Mouse (Mus musculus) stomach, postnatal 0 days (tissue): ENCODE data around the gene Bbs1. TPM values are rescaled to one million over a fixed set of nuclear protein-coding genes. Genes with fewer than 3 reads are reported as not detected.
"Not testable (repeated sequence)": the region's sequence is repeated elsewhere in the genome, so short reads cannot be mapped to it uniquely, and the experiment has no call there.

Source experiments
- ATAC-seq: fragments of 200-750 bp; cut with Nextera tagmentation; 2 replicates; pipeline ENCODE4 v1.8.0; 2017; ENCODE audit not compliant: low FRiP score, low TSS enrichment
- DNase-seq: peaks from one replicate; pipeline ENCODE4 v3.0.0-alpha.2; 2016; ENCODE audit warnings: low spot score
- H3K27ac ChIP-seq: fragments of 300-500 bp; sonication (generic); replicated peaks from 2 replicates; pipeline ENCODE4 v1.5.1; 2014; ENCODE audit warnings: mild to moderate bottlenecking, control low read depth
- H3K27me3 ChIP-seq: fragments of 300-500 bp; sonication (generic); 2 replicates; pipeline ENCODE4 v1.6.1; 2014; ENCODE audit warnings: low read length; ENCODE audit not compliant: control insufficient read depth, insufficient read depth
- H3K36me3 ChIP-seq: fragments of 300-500 bp; sonication (generic); 2 replicates; pipeline ENCODE4 v1.6.1; 2014; ENCODE audit warnings: low read length, mixed read lengths; ENCODE audit not compliant: control insufficient read depth, insufficient read depth
- H3K4me1 ChIP-seq: fragments of 300-500 bp; sonication (generic); replicated peaks from 2 replicates; pipeline ENCODE4 v1.6.1; 2014; ENCODE audit warnings: antibody characterized with exemption; ENCODE audit not compliant: control insufficient read depth, insufficient read depth
- H3K4me2 ChIP-seq: fragments of 300-500 bp; sonication (generic); replicated peaks from 2 replicates; pipeline ENCODE4 v1.6.1; 2014; ENCODE audit warnings: low read depth, mild to moderate bottlenecking, control low read depth, moderate library complexity
- H3K4me3 ChIP-seq: fragments of 300-500 bp; sonication (generic); 2 replicates; pipeline ENCODE4 v1.5.1; 2014; ENCODE audit warnings: low read depth, low read length, control low read depth
- H3K9ac ChIP-seq: fragments of 300-500 bp; sonication (generic); 2 replicates; pipeline ENCODE4 v1.6.1; 2014; ENCODE audit warnings: mild to moderate bottlenecking, low read length, control low read depth, mixed read lengths
- H3K9me3 ChIP-seq: fragments of 300-500 bp; sonication (generic); 2 replicates; pipeline ENCODE4 v1.6.1; 2016; ENCODE audit warnings: low read length; ENCODE audit not compliant: control insufficient read depth
- CTCF ChIP-seq: IDR thresholded peaks from 2 replicates; pipeline ENCODE4 v1.5.1; 2016; ENCODE audit warnings: antibody characterized with exemption, low read depth, mild to moderate bottlenecking, moderate library complexity
- EP300 ChIP-seq: optimal IDR thresholded peaks from 2 replicates; pipeline ENCODE3; 2016; ENCODE audit warnings: antibody characterized with exemption
- WGBS: fragments of 180-500 bp; shearing (Covaris S2); extraction: QIAGEN DNeasy Blood & Tissue Kit; methylation state at CpG from one replicate; pipeline ENCODE4 v1.1.7; 2014; 5-methylcytosine and 5-hydroxymethylcytosine counted together
- polyA plus RNA-seq: library from polyadenylated mRNA; unstranded; fragments of >200 nt; fragmentation: Nextera tagmentation; extraction: Ambion mirVana; gene quantifications from 2 replicates; pipeline ENCODE4 v1.2.1, GENCODE M21; 2015

Gene Bbs1
- polyA plus RNA-seq, 1 experiment from 2014 or later = 0.95 TPM

DNA sequence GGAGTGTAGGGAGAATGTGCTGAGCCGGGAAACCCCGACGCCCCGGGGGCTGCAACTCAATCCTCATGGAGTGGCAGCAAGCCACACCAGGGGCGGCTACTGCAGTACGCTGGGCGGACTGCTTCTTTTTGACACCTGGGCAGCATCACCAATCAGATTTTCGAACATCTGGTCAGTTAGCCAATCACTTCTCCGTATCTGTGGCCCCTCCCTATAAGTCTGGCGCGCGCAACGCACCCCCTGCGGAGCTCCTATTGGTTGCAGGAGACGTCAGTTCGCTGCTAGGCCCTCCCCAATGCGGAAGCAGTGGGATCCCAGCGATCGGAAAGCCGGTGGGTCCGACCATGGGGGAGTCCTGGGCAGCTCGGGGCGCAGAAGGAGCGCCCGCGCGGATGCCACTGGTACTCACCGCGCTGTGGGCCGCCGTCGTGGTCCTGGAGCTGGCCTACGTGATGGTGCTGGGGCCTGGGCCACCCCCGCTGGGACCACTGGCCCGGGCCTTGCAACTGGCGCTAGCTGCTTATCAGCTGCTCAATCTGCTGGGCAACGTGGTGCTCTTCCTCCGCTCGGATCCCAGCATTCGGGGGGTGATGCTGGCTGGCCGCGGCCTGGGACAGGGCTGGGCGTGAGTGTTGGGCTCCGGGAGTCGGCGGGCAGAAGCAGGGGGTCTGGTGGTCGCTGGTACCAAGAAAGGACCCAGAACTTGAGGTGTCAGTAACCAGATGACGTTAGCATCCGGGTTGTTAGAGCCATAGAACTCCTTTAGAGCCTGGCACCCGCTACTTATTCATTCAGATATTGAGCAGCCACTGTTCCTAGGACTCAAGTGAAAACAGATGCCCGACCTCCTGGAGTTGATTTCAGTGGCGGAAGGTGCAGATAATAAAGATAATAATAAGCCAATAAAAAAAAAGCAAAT lies 27.8 kb downstream of the Bbs1 start, which contains the start of gene Zdhhc24:
Zdhhc24 (plus strand) TSS at position 264 of the 919 bp plus-strand sequence.
- peak; percentile 99 for ATAC-seq
- Histone ChIP-seq H3K9me3 (no peaks in the 10 kb centered on the region), H3K27me3 (no peaks in the 10 kb centered on the region), H3K9ac (peak within 1 kb of the TSS; percentile 91), H3K4me1 (no peaks in the 10 kb centered on the region), H3K36me3 (no peaks in the 10 kb centered on the region), H3K4me2 (peak within 1 kb of the TSS; percentile 91), H3K27ac (peak within 1 kb of the TSS; percentile 81), H3K4me3 (peak within 1 kb of the TSS; percentile 89)
- DNase-seq = peak; percentile 95
- TF ChIP-seq CTCF = no peak
- TF ChIP-seq EP300 = peak; percentile 83
- WGBS = 1% methylated on average over 52 of the region's 52 CpGs

DNA sequence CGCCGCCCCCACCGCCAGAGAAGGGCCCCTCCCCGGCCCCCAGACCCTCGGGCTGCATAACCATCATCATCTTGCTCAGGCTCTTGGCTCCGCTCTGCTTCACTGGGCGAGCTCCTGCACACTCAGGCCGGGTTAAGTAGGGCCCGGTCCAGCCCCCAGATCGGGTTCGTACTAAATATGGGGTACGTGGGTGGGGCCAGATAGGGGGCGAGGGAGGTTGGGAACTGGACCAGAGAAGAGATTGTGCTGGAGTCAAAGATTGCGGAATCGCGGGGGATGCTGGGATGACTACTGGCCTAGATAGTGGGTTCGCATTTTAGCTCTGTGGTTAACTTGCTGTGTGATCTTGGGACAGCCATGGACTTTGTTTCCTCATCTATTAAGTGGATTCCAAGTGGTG lies 28.6 kb downstream of the Bbs1 start, which contains the start of gene Actn3:
Actn3 (minus strand) TSS at position 125 of the 400 bp plus-strand sequence.
- H3K4me1 ChIP-seq = no peaks in the 10 kb centered on the region
- ATAC-seq (peak; percentile 8; the same call in 1 of the 2 replicates), DNase-seq (peak; percentile 33)
- no peak for TF ChIP-seq CTCF
- no peak for TF ChIP-seq EP300
- no peaks in the 10 kb centered on the region for H3K36me3 ChIP-seq
- WGBS = 4% methylated on average over 17 of the region's 17 CpGs
- H3K27ac ChIP-seq = peak within 1 kb of the TSS; percentile 81
- no peaks in the 10 kb centered on the region for H3K9me3 ChIP-seq
- H3K4me3 ChIP-seq = peak within 1 kb of the TSS; percentile 89
- peak within 1 kb of the TSS; percentile 91 for H3K9ac ChIP-seq
- H3K4me2 ChIP-seq = peak within 1 kb of the TSS; percentile 91
- H3K27me3 ChIP-seq = no peaks in the 10 kb centered on the region

DNA sequence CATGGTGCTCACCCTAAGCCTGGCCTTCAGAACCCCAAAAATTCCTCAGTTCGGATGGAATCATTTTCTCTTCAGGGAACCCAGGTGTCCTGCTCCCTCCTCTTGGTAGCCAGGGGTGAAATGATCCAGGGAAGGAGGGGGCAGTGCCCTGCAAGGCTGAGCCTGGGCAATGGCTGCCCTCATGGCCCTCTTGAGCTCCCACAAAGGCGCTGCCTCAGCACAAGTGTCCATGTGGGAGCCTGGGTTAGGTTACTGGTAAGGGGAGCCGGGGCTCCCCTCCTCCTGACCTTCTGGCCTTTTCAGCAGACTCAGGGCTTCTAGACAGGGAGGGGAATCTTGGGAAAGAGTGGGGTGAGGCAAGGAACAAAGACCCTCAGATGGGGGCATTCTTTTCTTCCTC lies 29.7 kb downstream of the Bbs1 start:
- ATAC-seq = no peak

DNA sequence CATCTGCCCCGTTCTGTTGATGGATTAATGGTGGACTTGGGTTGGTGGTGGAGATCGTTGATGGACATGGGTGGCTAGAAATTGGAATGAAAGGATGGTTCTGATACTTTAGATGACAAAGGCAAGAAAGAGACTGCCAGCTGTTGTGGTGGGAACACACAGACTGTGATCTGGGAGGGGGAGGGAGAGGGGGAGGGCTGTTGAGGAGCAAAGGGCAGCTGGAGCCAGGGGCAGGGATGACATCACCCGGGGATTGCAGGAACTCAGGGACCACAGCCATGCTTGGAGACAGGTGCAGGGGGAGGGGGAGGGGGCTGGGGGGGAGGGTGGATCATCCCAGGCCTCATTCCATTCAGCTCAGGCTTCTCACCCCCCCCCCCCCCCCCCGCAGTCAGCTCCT lies 30.2 kb downstream of the Bbs1 start:
- ATAC-seq = no peak
- Histone ChIP-seq H3K4me3 (no peak overlapping the region), H3K27me3 (no peaks in the 10 kb centered on the region), H3K4me2 (no peak overlapping the region), H3K9ac (no peak overlapping the region), H3K9me3 (no peaks in the 10 kb centered on the region), H3K27ac (no peak overlapping the region), H3K36me3 (no peaks in the 10 kb centered on the region), H3K4me1 (no peaks in the 10 kb centered on the region)
- TF ChIP-seq EP300 (no peak), CTCF (no peak)
- 72% methylated on average over 2 of the region's 4 CpGs for WGBS
- no peak for DNase-seq

More for the DNA sequence above, 29.7 kb downstream of the Bbs1 start:
- no peaks in the 10 kb centered on the region for H3K36me3 ChIP-seq
- H3K4me2 ChIP-seq = 0 out of 2 replicates have a peak overlapping the region, but pooled peaks have one; percentile 3
- H3K4me3 ChIP-seq = no peak overlapping the region
- H3K27me3 ChIP-seq = no peaks in the 10 kb centered on the region
- WGBS = 67% methylated on average over 3 of the region's 3 CpGs
- no peak overlapping the region for H3K9ac ChIP-seq
- no peaks in the 10 kb centered on the region for H3K4me1 ChIP-seq
- no peaks in the 10 kb centered on the region for H3K9me3 ChIP-seq
- TF ChIP-seq CTCF = no peak
- no peak for TF ChIP-seq EP300
- no peak overlapping the region for H3K27ac ChIP-seq
- no peak for DNase-seq

DNA sequence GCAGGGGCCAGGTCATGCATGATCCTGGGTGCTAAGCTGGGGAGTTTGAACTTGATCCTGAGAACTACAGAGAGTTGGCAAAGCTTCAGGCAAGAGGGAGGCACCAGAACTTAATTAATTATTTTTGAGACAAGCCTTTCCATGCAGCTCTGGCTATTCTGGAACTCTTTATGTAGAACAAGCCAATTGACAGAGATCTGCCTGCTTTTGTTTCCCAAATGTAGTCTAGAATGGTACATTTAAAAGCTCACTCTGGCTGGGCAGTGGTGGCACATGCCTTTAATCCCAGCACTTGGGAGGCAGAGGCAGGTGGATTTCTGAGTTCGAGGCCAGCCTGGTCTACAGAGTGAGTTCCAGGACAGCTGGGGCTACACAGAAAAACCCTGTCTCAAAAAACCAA lies 31.8 kb downstream of the Bbs1 start:
- not testable (repeated sequence) for H3K4me2 ChIP-seq, H3K9me3 ChIP-seq, H3K4me3 ChIP-seq, H3K4me1 ChIP-seq, H3K27ac ChIP-seq, H3K27me3 ChIP-seq, DNase-seq, H3K36me3 ChIP-seq, H3K9ac ChIP-seq, ATAC-seq
- 85% methylated on average over 1 of the region's 1 CpGs for WGBS

DNA sequence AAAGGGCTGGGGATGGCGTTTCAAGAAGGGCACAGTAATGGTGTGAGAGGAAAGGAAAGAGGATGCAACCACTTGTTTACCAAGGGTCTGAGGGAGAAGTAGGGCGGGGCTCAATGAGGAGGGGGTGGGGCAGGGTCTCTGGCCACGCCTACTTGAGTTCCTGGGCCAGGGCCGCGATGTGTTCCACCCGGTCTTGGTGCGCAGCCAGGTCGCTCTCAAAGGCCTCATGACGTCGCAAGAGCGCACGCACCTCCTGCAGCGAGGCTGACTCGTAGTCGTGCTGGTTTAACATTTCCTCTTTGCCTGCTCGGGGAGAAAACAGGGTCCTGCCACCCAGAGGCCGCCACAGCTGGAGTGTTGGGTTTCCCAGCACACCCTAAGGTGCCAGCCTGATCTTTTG lies 41.3 kb downstream of the Bbs1 start:
- 0 out of 2 replicates have a peak, but pooled peaks have one; percentile 21 for ATAC-seq
- peak; percentile 45 for DNase-seq
- WGBS = 6% methylated on average over 17 of the region's 17 CpGs

More for the DNA sequence above, 41.3 kb downstream of the Bbs1 start:
- TF ChIP-seq EP300 (no peak), CTCF (0 out of 2 replicates have a peak, but pooled peaks have one; percentile 4)
- no peak overlapping the region for H3K9ac ChIP-seq
- no peaks in the 10 kb centered on the region for H3K9me3 ChIP-seq
- H3K36me3 ChIP-seq = no peaks in the 10 kb centered on the region
- no peaks in the 10 kb centered on the region for H3K27me3 ChIP-seq
- no peaks in the 10 kb centered on the region for H3K4me1 ChIP-seq
- H3K4me2 ChIP-seq = peak overlapping the region; percentile 34; the same call in 1 of the 2 replicates
- H3K27ac ChIP-seq = no peak overlapping the region
- H3K4me3 ChIP-seq = no peak overlapping the region
